Mouse (Mus musculus) hindbrain, embryonic 10.5 days (tissue): ENCODE data around the gene Nuf2. TPM values are rescaled to one million over a fixed set of nuclear protein-coding genes. Genes with fewer than 3 reads are reported as not detected.
A peak's percentile ranks its signal among the peaks of the same experiment; 100 is the strongest.
"Not testable (repeated sequence)": the region's sequence is repeated elsewhere in the genome, so short reads cannot be mapped to it uniquely, and the experiment has no call there.

Experiments used
- DNase-seq: peaks from one replicate; pipeline ENCODE4 v3.0.0-alpha.2; 2017; ENCODE audit warnings: low spot score
- H3K27ac ChIP-seq: fragments of 300-500 bp; sonication (generic); 2 replicates; pipeline ENCODE4 v1.5.1; 2016; ENCODE audit warnings: mild to moderate bottlenecking, moderate library complexity
- H3K27me3 ChIP-seq: fragments of 300-500 bp; sonication (generic); 2 replicates; pipeline ENCODE4 v1.6.1; 2016; ENCODE audit warnings: mild to moderate bottlenecking; ENCODE audit not compliant: poor library complexity, insufficient read depth, severe bottlenecking
- H3K36me3 ChIP-seq: fragments of 300-500 bp; sonication (generic); 2 replicates; pipeline ENCODE4 v1.6.1; 2016; ENCODE audit warnings: mild to moderate bottlenecking, moderate library complexity
- H3K4me1 ChIP-seq: fragments of 300-500 bp; sonication (generic); replicated peaks from 2 replicates; pipeline ENCODE4 v1.6.1; 2016; ENCODE audit warnings: mild to moderate bottlenecking
- H3K4me3 ChIP-seq: fragments of 300-500 bp; sonication (generic); 2 replicates; pipeline ENCODE4 v1.5.1; 2016; ENCODE audit warnings: mild to moderate bottlenecking, moderate library complexity
- H3K9me3 ChIP-seq: fragments of 300-500 bp; sonication (generic); 2 replicates; pipeline ENCODE4 v1.6.1; 2016; ENCODE audit warnings: mild to moderate bottlenecking, moderate library complexity
- WGBS: fragments of 180-500 bp; shearing (Covaris S2); methylation state at CpG from one replicate; pipeline ENCODE4 v1.1.7; 2016; 5-methylcytosine and 5-hydroxymethylcytosine counted together
- polyA plus RNA-seq: library from polyadenylated mRNA; unstranded; fragments of >200 nt; fragmentation: Nextera tagmentation; extraction: Ambion mirVana; gene quantifications from 2 replicates; pipeline ENCODE4 v1.2.1, GENCODE M21; 2016

Nuf2 gene
- 67.6 and 75.7 TPM in 2 replicates for polyA plus RNA-seq

DNA sequence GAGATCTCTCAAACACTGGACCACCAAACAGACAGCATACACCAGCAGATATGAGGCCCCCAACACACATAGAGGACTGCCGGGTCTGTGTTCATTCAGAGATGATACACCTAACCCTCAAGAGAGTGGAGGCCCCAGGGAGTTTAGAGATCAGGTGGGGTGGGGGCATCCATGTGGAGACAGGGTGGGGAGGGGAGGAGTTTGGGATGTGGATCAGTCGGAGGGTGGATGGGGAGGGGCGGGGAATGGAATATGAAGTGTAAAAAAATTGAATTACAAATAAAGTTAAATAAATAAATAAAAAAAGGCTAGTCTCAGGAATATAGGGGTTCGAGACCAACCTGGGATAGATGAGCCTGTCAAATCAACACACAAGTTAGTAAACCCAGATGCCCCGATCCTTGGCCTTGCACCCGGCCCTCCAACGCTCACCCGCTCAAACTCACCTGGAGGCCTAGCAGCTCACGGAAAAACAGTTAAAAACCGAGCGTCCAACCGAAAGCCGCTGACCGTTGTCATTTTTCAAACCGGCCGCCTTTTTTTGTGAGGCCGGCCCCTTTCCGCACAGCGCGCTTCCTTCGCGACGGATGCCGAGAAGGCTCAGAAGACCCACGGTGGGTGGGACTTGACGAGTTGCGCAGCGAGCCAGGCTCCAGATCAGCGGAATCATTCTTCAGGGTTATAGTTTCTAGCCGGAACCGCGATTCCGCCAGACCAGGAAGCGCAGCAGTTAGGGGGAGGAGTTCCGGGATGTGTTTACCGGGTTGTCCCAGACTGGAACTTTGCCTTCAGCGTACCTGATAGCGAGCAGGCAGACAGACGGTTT lies at the start of gene Nuf2:
Gene Nuf2, minus strand, starts transcription at position 589 of the 826 bp plus-strand sequence.
- peaks cover 14% of the 10 kb centered on the region for H3K4me1 ChIP-seq
- H3K9me3 ChIP-seq: no peaks in the 10 kb centered on the region
- no peaks in the 10 kb centered on the region for H3K27me3 ChIP-seq
- peak; percentile 97 for DNase-seq
- H3K4me3 ChIP-seq: peak within 1 kb of the TSS; percentile 73
- under 1% methylated on average over 39 of the region's 39 CpGs for WGBS
- peak within 1 kb of the TSS; percentile 92 for H3K27ac ChIP-seq
- H3K36me3 ChIP-seq: peaks cover 26% of the 10 kb centered on the region

GRCm38 (mm10) chr1:169579572-169579971 lies 48.3 kb upstream of the Nuf2 start:
- DNase-seq: no peak
- Histone ChIP-seq H3K4me3 (no peak overlapping the region), H3K36me3 (no peaks in the 10 kb centered on the region), H3K9me3 (no peaks in the 10 kb centered on the region), H3K27ac (no peak overlapping the region), H3K27me3 (no peaks in the 10 kb centered on the region), H3K4me1 (no peaks in the 10 kb centered on the region)
- WGBS: 89% methylated on average over 3 of the region's 3 CpGs

DNA sequence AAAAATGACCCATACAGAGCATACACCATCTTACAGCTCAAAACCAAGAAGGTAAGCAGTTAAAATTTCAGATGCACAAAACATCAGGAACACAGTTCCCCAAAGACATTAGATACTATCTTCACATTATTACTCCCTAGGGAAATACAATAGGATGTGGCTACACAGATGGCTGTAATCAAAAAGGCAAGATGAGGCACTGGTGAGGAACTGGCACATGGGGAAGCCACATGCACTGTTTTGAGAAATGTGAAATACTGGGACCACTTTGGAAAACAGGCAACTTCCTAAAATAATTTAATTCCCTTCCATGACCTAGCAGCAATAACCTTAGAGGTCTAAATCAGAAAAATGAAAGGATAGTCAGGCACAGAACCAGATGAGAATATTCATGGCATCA lies 42.9 kb upstream of the Nuf2 start:
- DNase-seq: no peak
- H3K36me3 ChIP-seq: no peaks in the 10 kb centered on the region
- no peaks in the 10 kb centered on the region for H3K9me3 ChIP-seq
- no peaks in the 10 kb centered on the region for H3K27me3 ChIP-seq
- no peaks in the 10 kb centered on the region for H3K4me1 ChIP-seq
- no peak overlapping the region for H3K4me3 ChIP-seq
- no peak overlapping the region for H3K27ac ChIP-seq

- no peak overlapping the region for H3K27ac ChIP-seq
- WGBS: 89% methylated on average over 2 of the region's 2 CpGs
- no peak for DNase-seq
- no peaks in the 10 kb centered on the region for H3K4me1 ChIP-seq
- no peaks in the 10 kb centered on the region for H3K9me3 ChIP-seq
- no peaks in the 10 kb centered on the region for H3K36me3 ChIP-seq
- H3K27me3 ChIP-seq: no peaks in the 10 kb centered on the region
- no peak overlapping the region for H3K4me3 ChIP-seq
Observed at GRCm38 (mm10) chr1:169555621-169556020, 24.4 kb upstream of the Nuf2 start.

DNA sequence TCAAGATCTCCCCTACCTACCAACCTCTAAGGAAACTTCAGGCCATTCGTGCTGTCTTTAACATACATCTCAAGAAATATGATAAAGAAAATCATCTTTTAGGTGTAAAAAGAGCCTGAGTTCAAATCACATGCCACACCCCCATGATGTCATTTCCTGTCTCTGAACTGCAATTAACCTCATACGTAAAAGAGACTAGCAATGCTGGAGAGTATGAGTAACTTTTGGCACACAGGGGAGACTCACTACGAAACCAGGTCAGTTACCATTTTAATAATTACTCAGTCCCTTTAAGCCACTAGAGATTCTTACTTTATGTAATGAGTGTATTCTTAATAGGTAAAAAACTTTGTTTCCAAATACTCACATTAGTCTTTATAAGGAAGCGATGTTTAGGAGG lies 23.8 kb upstream of the Nuf2 start:
- Histone ChIP-seq H3K36me3 (no peaks in the 10 kb centered on the region), H3K27ac (no peak overlapping the region), H3K9me3 (no peaks in the 10 kb centered on the region), H3K27me3 (no peaks in the 10 kb centered on the region), H3K4me3 (no peak overlapping the region), H3K4me1 (no peaks in the 10 kb centered on the region)
- WGBS: 88% methylated on average over 4 of the region's 4 CpGs
- no peak for DNase-seq

GRCm38 (mm10) chr1:169553446-169553845 lies 22.2 kb upstream of the Nuf2 start:
- no peak overlapping the region for H3K4me3 ChIP-seq
- no peak overlapping the region for H3K27ac ChIP-seq
- H3K9me3 ChIP-seq: no peaks in the 10 kb centered on the region
- no peaks in the 10 kb centered on the region for H3K4me1 ChIP-seq
- H3K27me3 ChIP-seq: no peaks in the 10 kb centered on the region
- no peak for DNase-seq
- 86% methylated on average over 7 of the region's 7 CpGs for WGBS
- H3K36me3 ChIP-seq: no peaks in the 10 kb centered on the region

GRCm38 (mm10) chr1:169540415-169540814 lies 9.2 kb upstream of the Nuf2 start:
- 87% methylated on average over 6 of the region's 6 CpGs for WGBS
- no peaks in the 10 kb centered on the region for H3K36me3 ChIP-seq
- no peaks in the 10 kb centered on the region for H3K27me3 ChIP-seq
- no peak overlapping the region for H3K4me3 ChIP-seq
- no peak overlapping the region for H3K27ac ChIP-seq
- no peaks in the 10 kb centered on the region for H3K9me3 ChIP-seq
- H3K4me1 ChIP-seq: no peaks in the 10 kb centered on the region
- DNase-seq: no peak

- 13% methylated on average over 11 of the region's 11 CpGs for WGBS
- peak; percentile 23 for DNase-seq
- peak overlapping the region; percentile 92 for H3K27ac ChIP-seq
- H3K9me3 ChIP-seq: no peaks in the 10 kb centered on the region
- H3K4me3 ChIP-seq: peak overlapping the region; percentile 73
- H3K4me1 ChIP-seq: peaks cover 14% of the 10 kb centered on the region
- peaks cover 18% of the 10 kb centered on the region for H3K36me3 ChIP-seq
- H3K27me3 ChIP-seq: no peaks in the 10 kb centered on the region
Observed at GRCm38 (mm10) chr1:169531702-169532535, 655 bp upstream of the Nuf2 start.

- no peak overlapping the region for H3K27ac ChIP-seq
- no peak for DNase-seq
- no peaks in the 10 kb centered on the region for H3K27me3 ChIP-seq
- H3K4me3 ChIP-seq: peak overlapping the region; percentile 73
- 85% methylated on average over 8 of the region's 8 CpGs for WGBS
- H3K4me1 ChIP-seq: peaks cover 14% of the 10 kb centered on the region
- H3K9me3 ChIP-seq: no peaks in the 10 kb centered on the region
- peaks cover 37% of the 10 kb centered on the region for H3K36me3 ChIP-seq
Observed at GRCm38 (mm10) chr1:169529996-169530518, 1.2 kb downstream of the Nuf2 start.

GRCm38 (mm10) chr1:169526006-169526680 lies 5.1 kb downstream of the Nuf2 start:
- Histone ChIP-seq H3K36me3 (peaks cover 76% of the 10 kb centered on the region), H3K27me3 (no peaks in the 10 kb centered on the region), H3K27ac (no peak overlapping the region), H3K4me1 (peaks cover 14% of the 10 kb centered on the region), H3K9me3 (no peaks in the 10 kb centered on the region), H3K4me3 (no peak overlapping the region)
- WGBS: 94% methylated on average over 5 of the region's 5 CpGs
- no peak for DNase-seq

DNA sequence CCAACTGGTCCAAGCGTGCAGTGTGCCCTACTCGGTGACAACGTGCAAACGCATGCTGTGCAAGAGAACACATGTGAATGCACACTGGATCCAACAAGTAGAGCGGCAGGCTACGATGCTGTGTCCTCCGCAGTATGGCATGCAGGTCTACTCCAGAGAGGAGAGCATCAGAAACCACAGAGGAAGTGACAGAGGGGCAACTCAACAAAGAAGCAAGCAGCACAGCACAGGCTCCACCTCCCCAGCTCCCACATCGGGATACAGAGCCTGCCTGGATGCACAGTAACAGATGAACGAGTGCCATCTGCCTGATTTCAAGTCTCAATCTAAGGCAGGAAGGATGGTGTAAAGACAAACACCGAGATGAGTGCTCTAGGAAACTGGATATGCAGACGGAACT lies 11.9 kb downstream of the Nuf2 start:
- no peaks in the 10 kb centered on the region for H3K27me3 ChIP-seq
- no peak overlapping the region for H3K27ac ChIP-seq
- no peaks in the 10 kb centered on the region for H3K4me1 ChIP-seq
- no peak for DNase-seq
- 91% methylated on average over 11 of the region's 11 CpGs for WGBS
- no peaks in the 10 kb centered on the region for H3K9me3 ChIP-seq
- H3K36me3 ChIP-seq: peaks cover 93% of the 10 kb centered on the region
- no peak overlapping the region for H3K4me3 ChIP-seq

DNA sequence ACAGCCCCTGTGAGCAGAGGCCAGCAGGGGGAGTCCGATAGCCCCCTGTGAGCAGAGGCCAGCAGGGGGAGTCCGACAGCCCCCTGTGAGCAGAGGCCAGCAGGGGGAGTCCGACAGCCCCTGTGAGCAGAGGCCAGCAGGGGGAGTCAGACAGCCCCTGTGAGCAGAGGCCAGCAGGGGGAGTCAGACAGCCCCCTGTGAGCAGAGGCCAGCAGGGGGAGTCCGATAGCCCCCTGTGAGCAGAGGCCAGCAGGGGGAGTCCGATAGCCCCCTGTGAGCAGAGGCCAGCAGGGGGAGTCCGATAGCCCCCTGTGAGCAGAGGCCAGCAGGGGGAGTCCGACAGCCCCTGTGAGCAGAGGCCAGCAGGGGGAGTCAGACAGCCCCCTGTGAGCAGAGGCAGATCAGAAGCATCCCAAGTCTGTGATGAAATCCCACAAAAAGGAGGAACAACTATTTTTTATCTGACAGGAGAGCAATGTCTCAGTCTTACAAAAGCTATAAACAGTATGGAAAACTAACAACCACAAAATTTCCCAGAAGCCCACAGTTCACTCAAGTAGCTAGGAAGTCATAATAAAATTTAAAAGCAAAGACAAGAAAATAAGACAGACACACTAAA lies 13.3 kb downstream of the Nuf2 start:
- WGBS: 86% methylated on average over 7 of the region's 7 CpGs
- H3K4me1 ChIP-seq, H3K4me3 ChIP-seq, H3K9me3 ChIP-seq, DNase-seq, H3K27ac ChIP-seq, H3K27me3 ChIP-seq: not testable (repeated sequence)
- H3K36me3 ChIP-seq: peaks cover 93% of the 10 kb centered on the region
